Mouse (Mus musculus): ENCODE measurements around the gene Rab38. TPM values are rescaled to one million over a fixed set of nuclear protein-coding genes. Genes with fewer than 3 reads are reported as not detected.

Rab38 gene
- total and polyA plus RNA-seq, 3 experiments, result not detected

- Histone ChIP-seq H3K4me3 (replicated peaks in 1 of 3; ENCODE audit: low read depth in 2 of 3, low read length in 2 of 3, poor library complexity in 1 of 3) (no peak overlapping the region), H3K4me1 (ENCODE audit: control insufficient read depth in 1 of 2, insufficient read depth in 2 of 2) (no peaks in the 10 kb centered on the region), H3K27ac (ENCODE audit: insufficient read depth, low read depth) (no peak overlapping the region), H3K9me3 (replicated peaks; ENCODE audit: low read length) (no peaks in the 10 kb centered on the region), H3K4me2 (ENCODE audit: insufficient read depth, low read depth, poor library complexity, severe bottlenecking) (no peak overlapping the region), H3K27me3 (replicated peaks) (no peaks in the 10 kb centered on the region), H3K36me3 (replicated peaks in 1 of 2; ENCODE audit: control insufficient read depth in 1 of 2, insufficient read depth in 1 of 2, low read length in 1 of 2) (no peaks in the 10 kb centered on the region), H3K9ac (ENCODE audit: insufficient read depth, low read depth) (no peak overlapping the region), H3K79me2 (replicated peaks; ENCODE audit: control insufficient read depth, extremely low read depth, insufficient read depth, poor library complexity, severe bottlenecking) (no peaks in the 10 kb centered on the region)
- dilution Hi-C loops (cut with MboI; ENCODE audit: extremely low pct_ligation_motif_present, extremely low pct_unique_long_range_greater_than_20kb, low sequenced_read_pairs) (no loop called here), in situ Hi-C loops (cut with MboI; ENCODE audit: low pct_ligation_motif_present, low pct_unique_long_range_greater_than_20kb, low sequenced_read_pairs) (no loop called here)
- TF ChIP-seq EP300 (IDR thresholded peaks at IDR 0.05; ENCODE audit: low read length) (no peak), MAX (IDR thresholded peaks at IDR 0.05; ENCODE audit: low read length) (no peak), ZKSCAN1 (IDR thresholded peaks at IDR 0.05; ENCODE audit: borderline replicate concordance, low read depth, low read length) (no peak), ELF1 (IDR thresholded peaks at IDR 0.05; ENCODE audit: low read depth, low read length) (no peak), ZNF384 (IDR thresholded peaks at IDR 0.05; ENCODE audit: low read depth, low read length) (no peak), CTCF (conservative IDR thresholded peaks at IDR 0.05 in 1 of 2, IDR thresholded peaks at IDR 0.05 in 1 of 2; ENCODE audit: low read depth in 2 of 2, low read length in 2 of 2) (no peak), UBTF (IDR thresholded peaks at IDR 0.05; ENCODE audit: low read depth, low read length) (no peak), USF2 (conservative IDR thresholded peaks at IDR 0.05; ENCODE audit: low read depth, low read length) (no peak), MYC (IDR thresholded peaks at IDR 0.05; ENCODE audit: low read depth, low read length) (no peak), PAX5 (IDR thresholded peaks at IDR 0.05; ENCODE audit: low read length) (no peak)
- no peak for DNase-seq (ENCODE audit: extremely low read depth)
Measured at GRCm38 (mm10) chr7:88467754-88468153, 37.7 kb downstream of the Rab38 start.

GRCm38 (mm10) chr7:88482110-88482619 lies 52.1 kb downstream of the Rab38 start:
- Histone ChIP-seq H3K27me3 (replicated peaks) (no peaks in the 10 kb centered on the region), H3K4me1 (ENCODE audit: control insufficient read depth in 1 of 2, insufficient read depth in 2 of 2) (peaks cover 0 to 9% of the 10 kb centered on the region in 2 experiments; a peak in 2 of 4 replicates), H3K4me2 (ENCODE audit: insufficient read depth, low read depth, poor library complexity, severe bottlenecking) (peak overlapping the region; percentile 85), H3K27ac (ENCODE audit: insufficient read depth, low read depth) (no peak overlapping the region), H3K9me3 (replicated peaks; ENCODE audit: low read length) (no peaks in the 10 kb centered on the region), H3K4me3 (replicated peaks in 1 of 3; ENCODE audit: low read depth in 2 of 3, low read length in 2 of 3, poor library complexity in 1 of 3) (peak overlapping the region in 1 of 3 experiments; percentile 0), H3K9ac (ENCODE audit: insufficient read depth, low read depth) (no peak overlapping the region), H3K36me3 (replicated peaks in 1 of 2; ENCODE audit: control insufficient read depth in 1 of 2, insufficient read depth in 1 of 2, low read length in 1 of 2) (no peaks in the 10 kb centered on the region), H3K79me2 (replicated peaks; ENCODE audit: control insufficient read depth, extremely low read depth, insufficient read depth, poor library complexity, severe bottlenecking) (no peaks in the 10 kb centered on the region)
- no peak for TF ChIP-seq E2F4 (IDR thresholded peaks at IDR 0.05; ENCODE audit: insufficient replicate concordance, low read depth, low read length)
- TF ChIP-seq MAX (IDR thresholded peaks at IDR 0.05; ENCODE audit: low read length), result peak; percentile 38; the same call in 1 of the 2 replicates
- DNase-seq (ENCODE audit: extremely low read depth), result no peak
- dilution Hi-C loops (cut with MboI; ENCODE audit: extremely low pct_ligation_motif_present, extremely low pct_unique_long_range_greater_than_20kb, low sequenced_read_pairs) (no loop called here), in situ Hi-C loops (cut with MboI; ENCODE audit: low pct_ligation_motif_present, low pct_unique_long_range_greater_than_20kb, low sequenced_read_pairs) (no loop called here)

GRCm38 (mm10) chr7:88482628-88483027 lies 52.6 kb downstream of the Rab38 start:
- no peak overlapping the region for H3K9ac ChIP-seq (ENCODE audit: insufficient read depth, low read depth)
- H3K4me2 ChIP-seq (ENCODE audit: insufficient read depth, low read depth, poor library complexity, severe bottlenecking), result peak overlapping the region; percentile 85
- no peak for DNase-seq (ENCODE audit: extremely low read depth)
- no peaks in the 10 kb centered on the region for H3K36me3 ChIP-seq (replicated peaks in 1 of 2; ENCODE audit: control insufficient read depth in 1 of 2, insufficient read depth in 1 of 2, low read length in 1 of 2)
- dilution Hi-C loops (cut with MboI; ENCODE audit: extremely low pct_ligation_motif_present, extremely low pct_unique_long_range_greater_than_20kb, low sequenced_read_pairs) (no loop called here), in situ Hi-C loops (cut with MboI; ENCODE audit: low pct_ligation_motif_present, low pct_unique_long_range_greater_than_20kb, low sequenced_read_pairs) (no loop called here)
- no peak overlapping the region for H3K4me3 ChIP-seq (replicated peaks in 1 of 3; ENCODE audit: low read depth in 2 of 3, low read length in 2 of 3, poor library complexity in 1 of 3)
- no peaks in the 10 kb centered on the region for H3K79me2 ChIP-seq (replicated peaks; ENCODE audit: control insufficient read depth, extremely low read depth, insufficient read depth, poor library complexity, severe bottlenecking)
- H3K27ac ChIP-seq (ENCODE audit: insufficient read depth, low read depth), result no peak overlapping the region
- peaks cover 0 to 9% of the 10 kb centered on the region in 2 experiments; a peak in 2 of 4 replicates for H3K4me1 ChIP-seq (ENCODE audit: control insufficient read depth in 1 of 2, insufficient read depth in 2 of 2)
- no peaks in the 10 kb centered on the region for H3K27me3 ChIP-seq (replicated peaks)
- H3K9me3 ChIP-seq (replicated peaks; ENCODE audit: low read length), result no peaks in the 10 kb centered on the region
- TF ChIP-seq ETS1 (conservative IDR thresholded peaks at IDR 0.05; ENCODE audit: low read depth, low read length), result no peak
